Mouse (Mus musculus): ENCODE measurements around the gene Spns3.

DNA sequence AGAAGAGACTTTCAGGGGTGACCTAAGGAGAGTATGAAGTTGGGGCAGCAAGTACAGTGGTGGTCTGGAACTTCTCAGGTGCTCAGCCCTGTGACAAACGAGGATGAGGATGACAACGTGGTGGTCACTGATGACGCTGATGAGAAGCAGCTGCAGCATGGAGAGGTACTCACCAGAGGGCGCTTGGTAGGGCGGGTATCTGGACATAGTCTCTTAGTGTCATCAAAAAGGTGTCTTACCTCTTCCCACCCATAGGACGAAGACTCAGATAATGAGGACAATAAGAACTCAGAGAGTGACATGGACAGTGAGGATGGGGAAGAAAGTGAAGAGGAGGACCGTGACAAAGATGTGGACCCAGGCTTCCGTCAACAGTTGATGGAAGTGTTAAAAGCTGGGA lies 102.8 kb downstream of the Spns3 start:
- TF ChIP-seq CTCF (IDR thresholded peaks at IDR 0.05; ENCODE audit: low read depth) (peak; percentile 42; the same call in 1 of the 2 replicates), EP300 (IDR thresholded peaks at IDR 0.05; ENCODE audit: low read depth) (no peak)
